Mouse (Mus musculus) left cerebral cortex, postnatal 14 days (tissue): ENCODE data around the gene Pml. TPM values are rescaled to one million over a fixed set of nuclear protein-coding genes. Genes with fewer than 3 reads are reported as not detected.

Experiments used
- DNase-seq, 2 experiments: peaks; one replicate each; pipeline ENCODE4 v3.0.0; 2021 to 2022; ENCODE audit warnings: low spot score in 2 of 2, mixed read lengths in 1 of 2
- intact Hi-C: fragments of 180-260 bp; cut with DNase I; formaldehyde crosslinking; loops from one replicate; pipeline ENCODE4 v1.15.1; 2025
- total RNA-seq, 2 experiments: library from RNA; stranded (reverse); gene quantifications; 2 replicates each; pipeline ENCODE4 v1.2.3; 2021

Pml gene
- total RNA-seq, 2 experiments from 2014 or later: 12.2 to 13.6 TPM

GRCm38 (mm10) chr9:58247064-58247759 lies 2.4 kb downstream of the Pml start:
- DNase-seq: peak; percentile 82 to 85
- intact Hi-C loops: no loop called here

- intact Hi-C loops: no loop called here
- no peak for DNase-seq
Measured at GRCm38 (mm10) chr9:58246083-58246591, 3.4 kb downstream of the Pml start.

- DNase-seq: no peak
- intact Hi-C loops: no loop called here
Measured at GRCm38 (mm10) chr9:58243696-58244095, 5.9 kb downstream of the Pml start.

GRCm38 (mm10) chr9:58242696-58243095 lies 6.9 kb downstream of the Pml start:
- intact Hi-C loops: no loop called here
- DNase-seq: peak in 1 of 2 experiments; percentile 49

- intact Hi-C loops: no loop called here
- DNase-seq: no peak
Measured at GRCm38 (mm10) chr9:58241780-58242485, 7.7 kb downstream of the Pml start.

- intact Hi-C loops: no loop called here
- DNase-seq: no peak
Measured at GRCm38 (mm10) chr9:58234502-58235015, 15.0 kb downstream of the Pml start.

GRCm38 (mm10) chr9:58232374-58232773 lies 17.2 kb downstream of the Pml start:
- intact Hi-C loops: no loop called here
- DNase-seq: no peak

GRCm38 (mm10) chr9:58231746-58232145 lies 17.8 kb downstream of the Pml start:
- no peak for DNase-seq
- intact Hi-C loops: no loop called here

GRCm38 (mm10) chr9:58228777-58229466 lies 20.7 kb downstream of the Pml start:
- no peak for DNase-seq
- intact Hi-C loops: no loop called here

- DNase-seq: peak; percentile 32 to 44
Measured at GRCm38 (mm10) chr9:58225915-58226913, 23.4 kb downstream of the Pml start.

GRCm38 (mm10) chr9:58224356-58224755 lies 25.2 kb downstream of the Pml start:
- DNase-seq: no peak
- intact Hi-C loops: no loop called here

More at GRCm38 (mm10) chr9:58225915-58226913, 23.4 kb downstream of the Pml start:
- intact Hi-C loops: no loop called here

GRCm38 (mm10) chr9:58220218-58220903 lies 29.2 kb downstream of the Pml start:
- intact Hi-C loops: no loop called here
- DNase-seq: peak in 1 of 2 experiments; percentile 56

- intact Hi-C loops: no loop called here
Measured at GRCm38 (mm10) chr9:58218539-58218938, 31.0 kb downstream of the Pml start.

GRCm38 (mm10) chr9:58216402-58216801 lies 33.2 kb downstream of the Pml start:
- intact Hi-C loops: no loop called here
- peak; percentile 40 to 64 for DNase-seq

More at GRCm38 (mm10) chr9:58218539-58218938, 31.0 kb downstream of the Pml start:
- no peak for DNase-seq

- intact Hi-C loops: no loop called here
Measured at GRCm38 (mm10) chr9:58214519-58215180, 34.9 kb downstream of the Pml start.

GRCm38 (mm10) chr9:58213865-58214264 lies 35.7 kb downstream of the Pml start:
- no peak for DNase-seq
- intact Hi-C loops: no loop called here

More at GRCm38 (mm10) chr9:58214519-58215180, 34.9 kb downstream of the Pml start:
- no peak for DNase-seq

GRCm38 (mm10) chr9:58213377-58213776 lies 36.2 kb downstream of the Pml start:
- no peak for DNase-seq

GRCm38 (mm10) chr9:58210304-58210627 lies 39.3 kb downstream of the Pml start:
- intact Hi-C loops: no loop called here
- DNase-seq: no peak

More at GRCm38 (mm10) chr9:58213377-58213776, 36.2 kb downstream of the Pml start:
- intact Hi-C loops: no loop called here
